Comparison of ENCODE assay signal across 7 mouse cellular contexts in the genomic region with DNA sequence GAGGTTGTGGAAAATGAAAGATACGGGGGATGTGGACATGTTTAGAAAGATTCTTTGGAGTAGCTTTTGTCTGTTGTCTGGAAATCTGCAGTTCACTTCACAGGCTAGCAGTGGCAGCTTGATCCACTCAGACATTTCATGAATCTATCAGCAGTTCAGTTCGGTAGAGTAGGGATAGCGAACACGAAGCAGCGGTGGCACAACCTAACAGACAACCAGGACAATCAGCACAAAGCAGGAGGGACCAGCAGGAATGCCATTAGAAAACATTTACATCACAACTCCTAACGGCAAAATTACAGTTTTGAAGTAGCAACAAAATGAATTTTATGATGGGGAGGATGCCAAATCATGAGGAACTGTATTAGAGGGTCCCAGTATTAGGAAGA. TPM values are rescaled to one million over a fixed set of nuclear protein-coding genes. Genes with fewer than 3 reads are reported as not detected.
DNase-seq lines count a peak whose midpoint lies in the region; ATAC-seq and TF ChIP-seq lines count a peak whose summit lies in the region.

No protein-coding gene starts in this region.

- H3K4me2 ChIP-seq in lung, embryonic 15.5 days: peak overlapping the region; percentile 72
- H3K4me2 ChIP-seq in embryonic facial prominence, embryonic 15.5 days (replicated peaks): peak overlapping the region; percentile 75
- peak overlapping the region; percentile 66 for H3K4me2 ChIP-seq in limb, embryonic 11.5 days (ENCODE audit: low read depth, severe bottlenecking)

- no peaks in the 10 kb centered on the region for H3K9me3 ChIP-seq in lung, embryonic 15.5 days
- H3K9me3 ChIP-seq in embryonic facial prominence, embryonic 15.5 days (replicated peaks): no peaks in the 10 kb centered on the region
- H3K9me3 ChIP-seq in limb, embryonic 11.5 days (ENCODE audit: control insufficient read depth, low read length): no peaks in the 10 kb centered on the region

- peaks cover 14% of the 10 kb centered on the region for H3K4me1 ChIP-seq in lung, embryonic 15.5 days
- H3K4me1 ChIP-seq in embryonic facial prominence, embryonic 15.5 days: peaks cover 20% of the 10 kb centered on the region
- H3K4me1 ChIP-seq in limb, embryonic 11.5 days (ENCODE audit: control insufficient read depth, insufficient read depth, low read length): no peaks in the 10 kb centered on the region
- H3K4me1 ChIP-seq in small intestine, adult 2 months (ENCODE audit: control insufficient read depth, insufficient read depth, insufficient read length, low read length): peaks cover 5% of the 10 kb centered on the region; the same call in 1 of the 2 replicates

- peak overlapping the region; percentile 83 for H3K4me3 ChIP-seq in lung, embryonic 15.5 days
- H3K4me3 ChIP-seq in embryonic facial prominence, embryonic 15.5 days (replicated peaks): peak overlapping the region; percentile 82
- peak overlapping the region; percentile 77 for H3K4me3 ChIP-seq in limb, embryonic 11.5 days (ENCODE audit: low read depth, low read length)
- H3K4me3 ChIP-seq in small intestine, adult 2 months (ENCODE audit: low read depth, low read length): no peak overlapping the region

- H3K36me3 ChIP-seq in lung, embryonic 15.5 days: peaks cover 31% of the 10 kb centered on the region
- peaks cover 28% of the 10 kb centered on the region for H3K36me3 ChIP-seq in embryonic facial prominence, embryonic 15.5 days
- peaks cover 14% of the 10 kb centered on the region; the same call in 1 of the 2 replicates for H3K36me3 ChIP-seq in limb, embryonic 11.5 days (ENCODE audit: control insufficient read depth, insufficient read depth, low read length)
- peaks cover 24% of the 10 kb centered on the region for H3K36me3 ChIP-seq in small intestine, adult 2 months (ENCODE audit: control insufficient read depth, insufficient read depth, low read length)

- no peak for ATAC-seq in lung, embryonic 15.5 days (ENCODE audit: borderline replicate concordance, extremely low read depth, low FRiP score, low TSS enrichment)
- ATAC-seq in embryonic facial prominence, embryonic 15.5 days (ENCODE audit: insufficient number of reproducible peaks, low FRiP score, low TSS enrichment, low read depth): no peak
- ATAC-seq in limb, embryonic 11.5 days (ENCODE audit: insufficient number of reproducible peaks, low FRiP score, low TSS enrichment, low read depth): no peak

- DNase-seq in lung, postnatal 10 days: no peak
- no peak for DNase-seq in limb, embryonic 11.5 days (ENCODE audit: low spot score)
- DNase-seq in adrenal gland, adult (ENCODE audit: inconsistent age in 2 of 2, low spot score in 1 of 2): no peak
- DNase-seq in thymus, postnatal 0 days (ENCODE audit: low spot score): no peak

- 60% methylated on average over 6 of the region's 6 CpGs for WGBS in lung, embryonic 15.5 days
- 66% methylated on average over 6 of the region's 6 CpGs for WGBS in embryonic facial prominence, embryonic 15.5 days
- WGBS in limb, embryonic 11.5 days: 72% methylated on average over 6 of the region's 6 CpGs
- WGBS in small intestine, adult 2 months: 44% methylated on average over 6 of the region's 6 CpGs

- no peak for TF ChIP-seq POLR2A in small intestine, adult 2 months (IDR thresholded peaks at IDR 0.05; ENCODE audit: low read depth, low read length)

- no peaks in the 10 kb centered on the region for H3K27me3 ChIP-seq in lung, embryonic 15.5 days
- H3K27me3 ChIP-seq in embryonic facial prominence, embryonic 15.5 days: no peaks in the 10 kb centered on the region
- no peaks in the 10 kb centered on the region for H3K27me3 ChIP-seq in limb, embryonic 11.5 days (ENCODE audit: control insufficient read depth, insufficient read depth, low read length)
- H3K27me3 ChIP-seq in small intestine, adult 2 months (ENCODE audit: control insufficient read depth, insufficient read depth, low read length): no peaks in the 10 kb centered on the region

- H3K27ac ChIP-seq in lung, embryonic 15.5 days: peak overlapping the region; percentile 91
- H3K27ac ChIP-seq in embryonic facial prominence, embryonic 15.5 days (replicated peaks): peak overlapping the region; percentile 94
- peak overlapping the region; percentile 42; the same call in 1 of the 2 replicates for H3K27ac ChIP-seq in limb, embryonic 11.5 days (replicated peaks; ENCODE audit: low read depth, low read length)
- peak overlapping the region; percentile 53 for H3K27ac ChIP-seq in small intestine, adult 2 months (ENCODE audit: insufficient read depth, low read depth, low read length)

- no peak for TF ChIP-seq CTCF in small intestine, adult 2 months (IDR thresholded peaks at IDR 0.05; ENCODE audit: extremely low read depth, insufficient read length, insufficient replicate concordance, low read depth, low read length)

- no peak overlapping the region for H3K9ac ChIP-seq in lung, embryonic 15.5 days
- H3K9ac ChIP-seq in embryonic facial prominence, embryonic 15.5 days: peak overlapping the region; percentile 76
- H3K9ac ChIP-seq in limb, embryonic 11.5 days (ENCODE audit: low read length): no peak overlapping the region

RNA-seq across cellular contexts. Expression of gene B3gat3, which starts 0.5 kb away (rescaled TPM):
- 43.1 and 46.1 TPM in 2 replicates for polyA plus RNA-seq in lung, embryonic 15.5 days (2015; fragmentation: Nextera tagmentation; extraction: Ambion mirVana)
- 51.5 and 53.3 TPM in 2 replicates for polyA plus RNA-seq in embryonic facial prominence, embryonic 15.5 days (2015; fragmentation: Nextera tagmentation; extraction: Ambion mirVana)
- polyA plus RNA-seq in limb, embryonic 11.5 days (2014; fragmentation: Nextera tagmentation; extraction: Ambion mirVana): 33.1 and 37.2 TPM in 2 replicates
- 40.1 and 69.5 TPM in 2 replicates for polyA plus RNA-seq in small intestine, adult 2 months (2012; rRNA removed)
- 28.4 and 29.3 TPM in 2 replicates for polyA plus RNA-seq in thymus, postnatal 0 days (2015; fragmentation: Nextera tagmentation; extraction: Ambion mirVana)

RNA-seq across cellular contexts. Expression of gene Rom1, which starts 9.5 kb away (rescaled TPM):
- 2.7 and 2.8 TPM in 2 replicates for polyA plus RNA-seq in lung, embryonic 15.5 days (2015; fragmentation: Nextera tagmentation; extraction: Ambion mirVana)
- 4.2 and 4.5 TPM in 2 replicates for polyA plus RNA-seq in embryonic facial prominence, embryonic 15.5 days (2015; fragmentation: Nextera tagmentation; extraction: Ambion mirVana)
- polyA plus RNA-seq in limb, embryonic 11.5 days (2014; fragmentation: Nextera tagmentation; extraction: Ambion mirVana): 1.1 and 1.4 TPM in 2 replicates
- polyA plus RNA-seq in small intestine, adult 2 months (2012; rRNA removed): 7.2 and 15.1 TPM in 2 replicates
- 4.7 TPM in 2 replicates for polyA plus RNA-seq in thymus, postnatal 0 days (2015; fragmentation: Nextera tagmentation; extraction: Ambion mirVana)

RNA-seq across cellular contexts. Expression of gene Eml3, which starts 9.7 kb away (rescaled TPM):
- polyA plus RNA-seq in lung, embryonic 15.5 days (2015; fragmentation: Nextera tagmentation; extraction: Ambion mirVana): 30.8 and 35.6 TPM in 2 replicates
- polyA plus RNA-seq in embryonic facial prominence, embryonic 15.5 days (2015; fragmentation: Nextera tagmentation; extraction: Ambion mirVana): 41.3 and 43.1 TPM in 2 replicates
- 17.9 and 18.0 TPM in 2 replicates for polyA plus RNA-seq in limb, embryonic 11.5 days (2014; fragmentation: Nextera tagmentation; extraction: Ambion mirVana)
- 18.4 and 32.2 TPM in 2 replicates for polyA plus RNA-seq in small intestine, adult 2 months (2012; rRNA removed)
- 25.2 and 27.1 TPM in 2 replicates for polyA plus RNA-seq in thymus, postnatal 0 days (2015; fragmentation: Nextera tagmentation; extraction: Ambion mirVana)

RNA-seq across cellular contexts. Expression of gene Ganab, which starts 21.8 kb away (rescaled TPM):
- polyA plus RNA-seq in lung, embryonic 15.5 days (2015; fragmentation: Nextera tagmentation; extraction: Ambion mirVana): 122 and 123 TPM in 2 replicates
- 99.0 and 104 TPM in 2 replicates for polyA plus RNA-seq in embryonic facial prominence, embryonic 15.5 days (2015; fragmentation: Nextera tagmentation; extraction: Ambion mirVana)
- polyA plus RNA-seq in limb, embryonic 11.5 days (2014; fragmentation: Nextera tagmentation; extraction: Ambion mirVana): 111 and 122 TPM in 2 replicates
- 45.7 and 74.1 TPM in 2 replicates for polyA plus RNA-seq in small intestine, adult 2 months (2012; rRNA removed)
- 51.9 and 55.5 TPM in 2 replicates for polyA plus RNA-seq in thymus, postnatal 0 days (2015; fragmentation: Nextera tagmentation; extraction: Ambion mirVana)

RNA-seq across cellular contexts. Expression of gene Mta2, which starts 22.0 kb away (rescaled TPM):
- polyA plus RNA-seq in lung, embryonic 15.5 days (2015; fragmentation: Nextera tagmentation; extraction: Ambion mirVana): 165 and 173 TPM in 2 replicates
- polyA plus RNA-seq in embryonic facial prominence, embryonic 15.5 days (2015; fragmentation: Nextera tagmentation; extraction: Ambion mirVana): 155 and 156 TPM in 2 replicates
- polyA plus RNA-seq in limb, embryonic 11.5 days (2014; fragmentation: Nextera tagmentation; extraction: Ambion mirVana): 58.5 and 62.0 TPM in 2 replicates
- polyA plus RNA-seq in small intestine, adult 2 months (2012; rRNA removed): 15.0 and 21.7 TPM in 2 replicates
- polyA plus RNA-seq in thymus, postnatal 0 days (2015; fragmentation: Nextera tagmentation; extraction: Ambion mirVana): 203 and 214 TPM in 2 replicates

Comparison
In these comparisons a context has a peak if more than half of its experiments do, and no peak if none do; other contexts are left out.
1. H3K27ac ChIP-seq: peak in every context shown above with its lines; median percentile 94 in embryonic facial prominence, embryonic 15.5 days; 91 in lung, embryonic 15.5 days; 53 in small intestine, adult 2 months; 42 in limb, embryonic 11.5 days.